8 mouse cellular contexts compared by ENCODE assay signal in genomic region chr8:71950482-71951221, GRCm38 (mm10). TPM values are rescaled to one million over a fixed set of nuclear protein-coding genes. Genes with fewer than 3 reads are reported as not detected.
DNase-seq lines count a peak whose midpoint lies in the region; ATAC-seq lines count a peak whose summit lies in the region.

Gene Zfp961 (plus strand): TSS chr8:71951038.

- intact Hi-C loops in left cerebral cortex, postnatal 14 days (cut with DNase I), result no loop called here

- peak within 1 kb of the TSS; percentile 81 for H3K9ac ChIP-seq in intestine, embryonic 14.5 days (ENCODE audit: low read length)

- H3K4me3 ChIP-seq in intestine, embryonic 14.5 days (ENCODE audit: low read depth, low read length), result peak within 1 kb of the TSS; percentile 93

- peak; percentile 97 for DNase-seq in adrenal gland, adult 18-20 months (ENCODE audit: low spot score in 2 of 2)
- peak; percentile 98 for DNase-seq in embryo, embryonic 11 days
- DNase-seq in gastrocnemius, postnatal 25 days, result peak; percentile 96
- DNase-seq in intestine, embryonic 14.5 days (ENCODE audit: low spot score), result peak; percentile 99
- DNase-seq in left cerebral cortex, postnatal 14 days (ENCODE audit: low spot score in 2 of 2), result peak; percentile 98 to 100
- peak; percentile 99 for DNase-seq in mesoderm, embryonic 11.5 days (ENCODE audit: low read depth, low spot score)
- peak; percentile 97 for DNase-seq in right cerebral cortex, postnatal 36 days (ENCODE audit: low spot score in 2 of 2)
- DNase-seq in yolk sac, embryonic 10.5 days (ENCODE audit: low spot score), result peak; percentile 95

- H3K4me2 ChIP-seq in intestine, embryonic 14.5 days (ENCODE audit: low read length), result peak within 1 kb of the TSS; percentile 62

- peaks cover 6% of the 10 kb centered on the region; the same call in 1 of the 2 replicates for H3K9me3 ChIP-seq in intestine, embryonic 14.5 days (ENCODE audit: control insufficient read depth, low read length)

- ATAC-seq in intestine, embryonic 14.5 days (replicated peaks; ENCODE audit: low FRiP score, low TSS enrichment, low read depth), result peak; percentile 100

- H3K36me3 ChIP-seq in intestine, embryonic 14.5 days (ENCODE audit: control insufficient read depth, insufficient read depth, low read length), result peaks cover 6% of the 10 kb centered on the region; the same call in 1 of the 2 replicates

- 3% methylated on average over 34 of the region's 34 CpGs for WGBS in intestine, embryonic 14.5 days

- peaks cover 4% of the 10 kb centered on the region; the same call in 1 of the 2 replicates for H3K4me1 ChIP-seq in intestine, embryonic 14.5 days (replicated peaks; ENCODE audit: control insufficient read depth, insufficient read depth, low read length)

- H3K27ac ChIP-seq in intestine, embryonic 14.5 days (ENCODE audit: low read depth), result peak within 1 kb of the TSS; percentile 79

- no peaks in the 10 kb centered on the region for H3K27me3 ChIP-seq in intestine, embryonic 14.5 days (replicated peaks; ENCODE audit: control insufficient read depth, insufficient read depth, low read length)

RNA-seq across cellular contexts. Expression of gene Zfp961, which starts in this region (rescaled TPM):
- 10 to 100 TPM; 15.3 to 21.1 TPM for total RNA-seq in adrenal gland, adult 18-20 months (2021)
- total RNA-seq in gastrocnemius, postnatal 25 days (2021), result 1 to 10 TPM; 2.4 to 3.0 TPM
- 24.5 and 28.3 TPM in 2 replicates for polyA plus RNA-seq in intestine, embryonic 14.5 days (2014; fragmentation: Nextera tagmentation; extraction: Ambion mirVana)
- 10 to 100 TPM; 12.6 to 13.8 TPM for total RNA-seq in left cerebral cortex, postnatal 14 days (2021)

Comparison
In these comparisons a context has a peak if more than half of its experiments do, and no peak if none do; other contexts are left out.
1. Peak in every context shown above with its lines: DNase-seq, ATAC-seq, H3K4me3 ChIP-seq and H3K27ac ChIP-seq.